Mouse (Mus musculus): ENCODE measurements at regions not wholly inside any gene's neighbourhood (a gene's known extent, or its start where the extent isn't known, plus 50 kb on each side); places are given as distances from the start of the nearest gene placed in this dataset.

GRCm38 (mm10) chr19:59697628-59698027 lies 239.5 kb downstream of the Emx2 start:
- Histone ChIP-seq H3K27ac (ENCODE audit: low read depth, low read length) (no peak overlapping the region), H3K36me3 (ENCODE audit: control insufficient read depth, insufficient read depth) (no peaks in the 10 kb centered on the region), H3K27me3 (replicated peaks; ENCODE audit: control insufficient read depth, insufficient read depth, low read length) (no peaks in the 10 kb centered on the region), H3K9me3 (ENCODE audit: control insufficient read depth) (no peaks in the 10 kb centered on the region), H3K4me1 (replicated peaks; ENCODE audit: control insufficient read depth, insufficient read depth, low read length) (no peaks in the 10 kb centered on the region), H3K9ac (ENCODE audit: low read depth, low read length) (no peak overlapping the region), H3K4me2 (replicated peaks; ENCODE audit: low read depth) (no peak overlapping the region), H3K4me3 (ENCODE audit: low read depth, low read length) (no peak overlapping the region)
- ATAC-seq: peak; percentile 89
- TF ChIP-seq CTCF (IDR thresholded peaks at IDR 0.05; ENCODE audit: low read depth): no peak
- 49% methylated on average over 5 of the region's 5 CpGs for WGBS

- no peak for ATAC-seq
Measured at GRCm38 (mm10) chr19:59700187-59700586, 242.0 kb downstream of the Emx2 start.

GRCm38 (mm10) chr19:59707106-59707505 lies 236.3 kb downstream of the Rab11fip2 start:
- Histone ChIP-seq H3K4me1 (replicated peaks; ENCODE audit: control insufficient read depth, insufficient read depth, low read length) (no peaks in the 10 kb centered on the region), H3K9ac (ENCODE audit: low read depth, low read length) (no peak overlapping the region), H3K4me3 (ENCODE audit: low read depth, low read length) (no peak overlapping the region), H3K27ac (ENCODE audit: low read depth, low read length) (no peak overlapping the region), H3K9me3 (ENCODE audit: control insufficient read depth) (no peaks in the 10 kb centered on the region), H3K27me3 (replicated peaks; ENCODE audit: control insufficient read depth, insufficient read depth, low read length) (no peaks in the 10 kb centered on the region), H3K36me3 (ENCODE audit: control insufficient read depth, insufficient read depth) (no peaks in the 10 kb centered on the region), H3K4me2 (replicated peaks; ENCODE audit: low read depth) (no peak overlapping the region)
- ATAC-seq: no peak
- 61% methylated on average over 5 of the region's 5 CpGs for WGBS
- TF ChIP-seq CTCF (IDR thresholded peaks at IDR 0.05; ENCODE audit: low read depth): no peak

More at GRCm38 (mm10) chr19:59700187-59700586, 242.0 kb downstream of the Emx2 start:
- Histone ChIP-seq H3K4me3 (ENCODE audit: low read depth, low read length) (no peak overlapping the region), H3K36me3 (ENCODE audit: control insufficient read depth, insufficient read depth) (no peaks in the 10 kb centered on the region), H3K27ac (ENCODE audit: low read depth, low read length) (no peak overlapping the region), H3K9ac (ENCODE audit: low read depth, low read length) (no peak overlapping the region), H3K4me2 (replicated peaks; ENCODE audit: low read depth) (no peak overlapping the region), H3K9me3 (ENCODE audit: control insufficient read depth) (no peaks in the 10 kb centered on the region), H3K4me1 (replicated peaks; ENCODE audit: control insufficient read depth, insufficient read depth, low read length) (no peaks in the 10 kb centered on the region), H3K27me3 (replicated peaks; ENCODE audit: control insufficient read depth, insufficient read depth, low read length) (no peaks in the 10 kb centered on the region)
- 56% methylated on average over 3 of the region's 3 CpGs for WGBS
- TF ChIP-seq CTCF (IDR thresholded peaks at IDR 0.05; ENCODE audit: low read depth): no peak

GRCm38 (mm10) chr19:59709180-59709579 lies 234.3 kb downstream of the Rab11fip2 start:
- WGBS: 43% methylated on average over 2 of the region's 2 CpGs
- Histone ChIP-seq H3K4me3 (ENCODE audit: low read depth, low read length) (no peak overlapping the region), H3K9ac (ENCODE audit: low read depth, low read length) (no peak overlapping the region), H3K9me3 (ENCODE audit: control insufficient read depth) (no peaks in the 10 kb centered on the region), H3K36me3 (ENCODE audit: control insufficient read depth, insufficient read depth) (no peaks in the 10 kb centered on the region), H3K4me1 (replicated peaks; ENCODE audit: control insufficient read depth, insufficient read depth, low read length) (no peaks in the 10 kb centered on the region), H3K4me2 (replicated peaks; ENCODE audit: low read depth) (no peak overlapping the region), H3K27ac (ENCODE audit: low read depth, low read length) (no peak overlapping the region), H3K27me3 (replicated peaks; ENCODE audit: control insufficient read depth, insufficient read depth, low read length) (no peaks in the 10 kb centered on the region)
- ATAC-seq: no peak
- no peak for TF ChIP-seq CTCF (IDR thresholded peaks at IDR 0.05; ENCODE audit: low read depth)

GRCm38 (mm10) chr19:59715086-59715485 lies 228.4 kb downstream of the Rab11fip2 start:
- ATAC-seq: no peak
- Histone ChIP-seq H3K4me3 (ENCODE audit: low read depth, low read length) (no peak overlapping the region), H3K4me2 (replicated peaks; ENCODE audit: low read depth) (no peak overlapping the region), H3K36me3 (ENCODE audit: control insufficient read depth, insufficient read depth) (no peaks in the 10 kb centered on the region), H3K9me3 (ENCODE audit: control insufficient read depth) (no peaks in the 10 kb centered on the region), H3K27ac (ENCODE audit: low read depth, low read length) (no peak overlapping the region), H3K9ac (ENCODE audit: low read depth, low read length) (no peak overlapping the region), H3K27me3 (replicated peaks; ENCODE audit: control insufficient read depth, insufficient read depth, low read length) (no peaks in the 10 kb centered on the region), H3K4me1 (replicated peaks; ENCODE audit: control insufficient read depth, insufficient read depth, low read length) (no peaks in the 10 kb centered on the region)
- no peak for TF ChIP-seq CTCF (IDR thresholded peaks at IDR 0.05; ENCODE audit: low read depth)
- WGBS: 94% methylated on average over 2 of the region's 2 CpGs

GRCm38 (mm10) chr19:59717813-59718483 lies 225.5 kb downstream of the Rab11fip2 start:
- Histone ChIP-seq H3K9ac (ENCODE audit: low read depth, low read length) (no peak overlapping the region), H3K9me3 (ENCODE audit: control insufficient read depth) (no peaks in the 10 kb centered on the region), H3K27ac (ENCODE audit: low read depth, low read length) (no peak overlapping the region), H3K4me3 (ENCODE audit: low read depth, low read length) (no peak overlapping the region), H3K36me3 (ENCODE audit: control insufficient read depth, insufficient read depth) (no peaks in the 10 kb centered on the region), H3K27me3 (replicated peaks; ENCODE audit: control insufficient read depth, insufficient read depth, low read length) (no peaks in the 10 kb centered on the region), H3K4me1 (replicated peaks; ENCODE audit: control insufficient read depth, insufficient read depth, low read length) (no peaks in the 10 kb centered on the region), H3K4me2 (replicated peaks; ENCODE audit: low read depth) (no peak overlapping the region)
- 17% methylated on average over 8 of the region's 8 CpGs for WGBS
- no peak for ATAC-seq
- no peak for TF ChIP-seq CTCF (IDR thresholded peaks at IDR 0.05; ENCODE audit: low read depth)
